Mouse (Mus musculus) hindbrain, postnatal 0 days (tissue): Measurements from ENCODE around the gene Ppp1r15b. TPM values are rescaled to one million over a fixed set of nuclear protein-coding genes. Genes with fewer than 3 reads are reported as not detected.

Source experiments
- ATAC-seq: fragments of 200-750 bp; cut with Nextera tagmentation; 2 replicates; pipeline ENCODE4 v1.8.0; 2017; ENCODE audit warnings: mild to moderate bottlenecking, moderate TSS enrichment, moderate library complexity
- DNase-seq: peaks from one replicate; pipeline ENCODE4 v3.0.0-alpha.2; 2015; ENCODE audit warnings: low spot score
- H3K27ac ChIP-seq: fragments of 300-500 bp; sonication (generic); 2 replicates; pipeline ENCODE4 v1.5.1; 2014; ENCODE audit warnings: mild to moderate bottlenecking
- H3K27me3 ChIP-seq: fragments of 300-500 bp; sonication (generic); 2 replicates; pipeline ENCODE4 v1.6.1; 2014; ENCODE audit warnings: low read length, mixed read lengths; ENCODE audit not compliant: insufficient read depth
- H3K36me3 ChIP-seq: fragments of 300-500 bp; sonication (generic); 2 replicates; pipeline ENCODE4 v1.6.1; 2014; ENCODE audit warnings: low read length, mixed read lengths; ENCODE audit not compliant: insufficient read depth
- H3K4me1 ChIP-seq: fragments of 300-500 bp; sonication (generic); 2 replicates; pipeline ENCODE4 v1.6.1; 2014; ENCODE audit warnings: antibody characterized with exemption, low read length, mixed read lengths; ENCODE audit not compliant: insufficient read depth
- H3K4me2 ChIP-seq: fragments of 300-500 bp; sonication (generic); 2 replicates; pipeline ENCODE4 v1.6.1; 2014; ENCODE audit warnings: low read depth, mild to moderate bottlenecking, low read length, moderate library complexity, mixed read lengths
- H3K4me3 ChIP-seq: fragments of 300-500 bp; sonication (generic); 2 replicates; pipeline ENCODE4 v1.5.1; 2014; ENCODE audit warnings: low read length
- H3K9ac ChIP-seq: fragments of 300-500 bp; sonication (generic); replicated peaks from 2 replicates; pipeline ENCODE4 v1.6.1; 2014; ENCODE audit warnings: mild to moderate bottlenecking, low read length, moderate library complexity, mixed read lengths
- H3K9me3 ChIP-seq: fragments of 300-500 bp; sonication (generic); 2 replicates; pipeline ENCODE4 v1.6.1; 2016; ENCODE audit warnings: low read length, mixed read lengths
- CTCF ChIP-seq: IDR thresholded peaks from 2 replicates; pipeline ENCODE4 v1.5.1; 2016; ENCODE audit warnings: antibody characterized with exemption, control low read depth, low read depth
- WGBS: fragments of 180-500 bp; shearing (Covaris S2); extraction: QIAGEN DNeasy Blood & Tissue Kit; methylation state at CpG from one replicate; pipeline ENCODE4 v1.1.7; 2014; 5-methylcytosine and 5-hydroxymethylcytosine counted together
- polyA plus RNA-seq: library from polyadenylated mRNA; unstranded; fragments of >200 nt; fragmentation: Nextera tagmentation; extraction: Ambion mirVana; gene quantifications from 2 replicates; pipeline ENCODE4 v1.2.1, GENCODE M21; 2015
- total RNA-seq: library from RNA; depleted of rRNA; stranded (reverse); fragments of >200 nt; gene quantifications from 2 replicates; pipeline ENCODE4 v1.2.3, GENCODE M21; 2014

Ppp1r15b gene
- total and polyA plus RNA-seq, 2 experiments from 2014 or later: 17.0 to 37.4 TPM

DNA sequence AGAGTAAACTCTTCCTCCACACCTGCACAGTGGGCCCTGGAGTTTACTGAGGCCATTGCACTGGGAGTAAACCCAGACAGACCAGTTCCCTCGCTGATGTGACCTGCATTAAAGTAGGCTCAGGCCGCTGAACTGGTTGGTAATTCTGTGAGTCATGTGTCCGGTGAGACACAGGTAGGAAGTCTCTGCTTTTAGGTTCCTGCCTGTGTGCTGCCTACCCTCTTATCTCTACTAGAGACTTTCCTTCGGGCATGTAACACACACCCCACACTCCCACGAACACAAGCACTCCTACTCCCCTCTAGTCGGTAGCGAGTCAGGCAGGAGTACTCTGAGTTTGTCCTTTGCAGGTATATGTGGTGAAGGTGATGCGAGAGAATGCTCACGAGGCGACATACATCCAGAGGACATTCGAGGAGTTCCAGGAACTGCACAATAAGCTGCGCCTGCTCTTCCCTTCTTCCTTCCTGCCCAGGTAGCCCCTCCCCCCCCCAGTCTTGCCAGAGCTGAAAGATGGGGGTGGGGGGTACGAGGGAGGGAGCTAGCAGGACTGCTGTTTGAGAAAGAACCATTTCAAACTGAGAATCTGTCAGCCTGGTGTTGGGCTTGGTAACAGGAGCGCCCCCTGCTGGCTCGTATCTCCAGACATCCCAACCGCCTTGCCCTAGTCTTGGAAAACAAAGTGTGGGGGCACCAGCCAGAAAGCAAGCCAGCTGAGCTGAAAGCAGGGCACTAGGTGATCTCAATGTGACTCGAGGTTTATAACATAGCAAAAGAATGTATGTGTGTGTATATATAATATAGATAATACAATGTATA, 29.8 kb upstream of the Ppp1r15b start:
- no peak overlapping the region for H3K9ac ChIP-seq
- no peaks in the 10 kb centered on the region for H3K9me3 ChIP-seq
- H3K4me1 ChIP-seq: no peaks in the 10 kb centered on the region
- H3K27ac ChIP-seq: no peak overlapping the region
- 40% methylated on average over 17 of the region's 17 CpGs for WGBS
- peak; percentile 88 for TF ChIP-seq CTCF
- no peaks in the 10 kb centered on the region for H3K27me3 ChIP-seq
- no peak overlapping the region for H3K4me3 ChIP-seq
- ATAC-seq (peak; percentile 78), DNase-seq (peak; percentile 83)
- no peak overlapping the region for H3K4me2 ChIP-seq
- peaks cover 63% of the 10 kb centered on the region; the same call in 1 of the 2 replicates for H3K36me3 ChIP-seq

DNA sequence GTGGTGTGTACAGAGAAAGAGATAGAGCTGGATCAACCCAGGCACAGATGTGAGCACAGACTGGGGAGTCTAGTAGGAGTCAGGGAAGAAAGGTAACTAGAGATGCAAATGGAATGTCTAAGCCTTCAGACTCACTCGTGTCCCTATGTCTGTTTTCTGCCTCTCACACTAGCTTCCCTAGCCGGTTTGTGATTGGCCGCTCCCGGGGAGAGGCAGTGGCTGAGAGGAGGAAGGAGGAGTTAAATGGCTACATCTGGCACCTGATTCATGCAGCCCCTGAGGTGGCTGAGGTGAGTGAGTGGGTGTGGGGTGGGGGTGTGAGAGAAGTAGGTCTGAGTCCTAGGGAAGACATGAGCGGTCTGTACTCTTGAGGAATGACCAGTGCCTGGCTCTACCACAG, 28.8 kb upstream of the Ppp1r15b start:
- 89% methylated on average over 5 of the region's 5 CpGs for WGBS
- no peaks in the 10 kb centered on the region for H3K4me1 ChIP-seq
- ATAC-seq: no peak
- H3K27me3 ChIP-seq: no peaks in the 10 kb centered on the region
- no peak overlapping the region for H3K4me3 ChIP-seq
- H3K4me2 ChIP-seq: no peak overlapping the region
- H3K27ac ChIP-seq: no peak overlapping the region
- no peaks in the 10 kb centered on the region for H3K9me3 ChIP-seq
- H3K36me3 ChIP-seq: peaks cover 60% of the 10 kb centered on the region; the same call in 1 of the 2 replicates
- TF ChIP-seq CTCF: no peak
- no peak for DNase-seq
- H3K9ac ChIP-seq: no peak overlapping the region

DNA sequence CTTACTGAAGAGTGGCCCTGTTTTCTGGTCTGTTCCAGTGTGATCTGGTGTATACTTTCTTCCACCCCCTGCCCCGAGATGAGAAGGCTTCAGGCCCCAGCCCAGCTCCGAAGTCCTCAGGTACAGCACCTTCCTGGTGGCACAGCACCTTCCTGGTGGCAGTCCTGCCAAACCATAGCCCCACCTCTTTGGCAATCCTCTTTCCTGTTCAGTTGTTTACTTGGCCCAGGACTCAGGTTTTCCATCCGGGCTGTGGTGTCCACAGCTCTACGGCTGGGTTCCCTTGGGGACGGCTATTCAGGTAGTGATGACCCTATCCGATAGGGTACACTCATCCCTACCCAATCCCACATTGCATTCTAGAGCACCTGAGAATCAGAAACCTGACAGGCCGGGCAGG, 27.6 kb upstream of the Ppp1r15b start:
- Histone ChIP-seq H3K4me2 (no peak overlapping the region), H3K27ac (no peak overlapping the region), H3K9me3 (no peaks in the 10 kb centered on the region), H3K9ac (no peak overlapping the region), H3K4me3 (no peak overlapping the region), H3K4me1 (no peaks in the 10 kb centered on the region), H3K27me3 (no peaks in the 10 kb centered on the region), H3K36me3 (peaks cover 54% of the 10 kb centered on the region; the same call in 1 of the 2 replicates)
- ATAC-seq: no peak
- 93% methylated on average over 7 of the region's 7 CpGs for WGBS
- DNase-seq: no peak
- no peak for TF ChIP-seq CTCF

DNA sequence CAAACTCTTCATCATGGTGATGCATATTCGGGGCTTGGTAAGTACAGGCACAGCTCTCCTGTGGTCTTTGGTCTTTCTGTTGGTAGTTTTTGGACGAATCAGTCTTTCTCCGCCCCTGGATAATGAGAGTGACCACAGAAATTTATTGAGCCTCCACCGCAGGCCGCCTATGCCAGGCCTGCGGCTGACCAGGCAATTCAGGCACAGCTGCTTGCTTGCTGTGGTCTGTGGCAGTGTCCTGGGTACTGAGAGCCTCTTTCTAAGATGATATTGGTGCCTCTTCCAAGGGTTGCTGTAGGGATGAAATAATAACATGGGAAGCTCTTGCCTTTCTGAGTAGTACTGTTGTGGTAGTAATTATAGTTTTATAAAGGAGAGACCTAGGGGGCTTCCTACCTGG, 27.1 kb upstream of the Ppp1r15b start:
- no peak overlapping the region for H3K4me2 ChIP-seq
- H3K36me3 ChIP-seq: peaks cover 49% of the 10 kb centered on the region; the same call in 1 of the 2 replicates
- no peak overlapping the region for H3K27ac ChIP-seq
- H3K9me3 ChIP-seq: no peaks in the 10 kb centered on the region
- no peak overlapping the region for H3K4me3 ChIP-seq
- H3K4me1 ChIP-seq: no peaks in the 10 kb centered on the region
- no peak for ATAC-seq
- no peaks in the 10 kb centered on the region for H3K27me3 ChIP-seq
- no peak overlapping the region for H3K9ac ChIP-seq
- 91% methylated on average over 6 of the region's 6 CpGs for WGBS
- no peak for DNase-seq
- TF ChIP-seq CTCF: no peak

DNA sequence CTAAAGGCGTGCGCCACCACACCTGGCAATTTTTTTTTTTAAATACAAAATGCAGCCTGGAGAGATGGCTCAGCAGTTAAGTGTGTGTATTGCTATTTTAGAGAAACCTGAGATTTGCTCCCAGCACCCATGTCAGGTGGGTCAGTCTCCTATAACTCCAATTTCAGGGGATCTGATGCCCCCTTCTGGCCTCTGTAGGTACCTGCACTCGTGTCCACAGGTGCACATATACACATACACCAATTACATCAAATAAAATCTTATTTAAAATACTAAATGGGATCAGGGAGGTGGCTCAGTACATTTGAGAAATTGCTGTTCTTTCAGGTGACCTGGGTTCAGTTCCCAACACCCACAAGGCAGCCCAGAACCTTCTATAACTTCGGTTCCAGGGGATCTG, 14.8 kb upstream of the Ppp1r15b start:
- no peak overlapping the region for H3K4me2 ChIP-seq
- H3K36me3 ChIP-seq: no peaks in the 10 kb centered on the region
- no peaks in the 10 kb centered on the region for H3K9me3 ChIP-seq
- no peak overlapping the region for H3K9ac ChIP-seq
- H3K4me1 ChIP-seq: no peaks in the 10 kb centered on the region
- peak; percentile 11; the same call in 1 of the 2 replicates for TF ChIP-seq CTCF
- no peak for ATAC-seq
- no peak overlapping the region for H3K4me3 ChIP-seq
- 88% methylated on average over 4 of the region's 4 CpGs for WGBS
- no peak overlapping the region for H3K27ac ChIP-seq
- H3K27me3 ChIP-seq: no peaks in the 10 kb centered on the region
- no peak for DNase-seq

DNA sequence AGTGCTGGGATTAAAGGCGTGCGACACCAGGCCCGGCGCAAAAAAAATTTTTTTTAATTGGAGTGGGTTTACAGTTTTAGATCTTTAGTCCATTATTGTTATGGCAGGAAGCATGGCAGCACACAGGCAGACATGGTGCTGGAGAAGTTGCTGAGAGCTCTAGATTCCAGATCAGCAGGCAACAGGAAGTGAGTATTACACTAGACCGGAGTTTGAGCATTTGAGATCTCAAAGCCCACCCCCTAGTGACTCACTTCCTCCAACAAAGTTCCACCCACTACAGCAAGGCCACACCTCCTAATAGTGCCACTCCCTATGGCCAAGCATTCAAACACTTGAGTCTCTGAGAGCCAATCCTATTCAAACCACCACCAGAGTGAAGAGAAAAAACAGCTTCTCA, 12.8 kb upstream of the Ppp1r15b start:
- Histone ChIP-seq H3K36me3 (no peaks in the 10 kb centered on the region), H3K9ac (no peak overlapping the region), H3K9me3 (no peaks in the 10 kb centered on the region), H3K27me3 (no peaks in the 10 kb centered on the region), H3K27ac (no peak overlapping the region), H3K4me2 (no peak overlapping the region), H3K4me3 (no peak overlapping the region), H3K4me1 (no peaks in the 10 kb centered on the region)
- ATAC-seq (0 out of 2 replicates have a peak, but pooled peaks have one; percentile 51), DNase-seq (no peak)
- WGBS: 92% methylated on average over 5 of the region's 5 CpGs
- TF ChIP-seq CTCF: no peak

DNA sequence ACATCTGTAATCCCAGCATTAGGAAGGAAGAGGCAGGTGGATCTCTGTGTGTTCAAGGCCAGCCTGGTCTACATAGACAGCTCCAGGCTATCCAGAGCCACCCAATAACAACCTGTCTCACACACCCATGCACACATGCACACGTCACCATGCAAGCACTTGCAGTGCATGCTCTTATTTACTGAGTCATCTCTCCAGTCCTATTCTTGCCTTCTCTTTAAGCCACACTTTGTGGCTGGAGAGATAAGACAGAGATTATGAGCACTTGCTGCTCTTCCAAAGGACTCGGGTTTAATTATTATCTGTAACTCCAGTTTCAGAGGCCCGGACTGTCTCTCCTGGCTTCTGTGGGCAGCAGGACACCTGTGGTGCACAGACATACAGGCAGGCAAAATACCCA, 12.1 kb upstream of the Ppp1r15b start:
- Histone ChIP-seq H3K4me1 (no peaks in the 10 kb centered on the region), H3K4me3 (no peak overlapping the region), H3K9ac (no peak overlapping the region), H3K9me3 (no peaks in the 10 kb centered on the region), H3K36me3 (no peaks in the 10 kb centered on the region), H3K27me3 (no peaks in the 10 kb centered on the region), H3K27ac (no peak overlapping the region), H3K4me2 (no peak overlapping the region)
- no peak for DNase-seq
- TF ChIP-seq CTCF: no peak
- no peak for ATAC-seq
- WGBS: 83% methylated on average over 3 of the region's 3 CpGs
